Mouse (Mus musculus) inflammation-experienced regulatory T-cells, adult 16 weeks (primary cell): ENCODE data around the gene Ttc4. TPM values are rescaled to one million over a fixed set of nuclear protein-coding genes. Genes with fewer than 3 reads are reported as not detected.

Experiments used
- polyA plus RNA-seq: library from polyadenylated mRNA; unstranded; fragments of 100-300 nt; shearing (Covaris generic); gene quantifications from one replicate; pipeline ENCODE4 v1.2.1, GENCODE M21; 2017

The Ttc4 gene
- 86.3 TPM for polyA plus RNA-seq

GRCm38 (mm10) chr4:106678442-106679118 is at the start of gene Ttc4:
Ttc4 (minus strand) TSS chr4:106678944.

GRCm38 (mm10) chr4:106650833-106651527 is 27.8 kb downstream of the Ttc4 start, which contains the start of gene Pars2:
Pars2 (plus strand) TSS chr4:106651069.

GRCm38 (mm10) chr4:106622030-106622493 is 56.7 kb downstream of the Ttc4 start, which contains the start of gene Ttc22:
Ttc22 (plus strand) TSS chr4:106622432.

GRCm38 (mm10) chr4:106617056-106617455 is 61.7 kb downstream of the Ttc4 start, which contains the start of gene Lexm:
Lexm (minus strand) TSS chr4:106617241.

Other genes with a start within 250 kb of the Ttc4 start
- gene Pcsk9, start 214.6 kb downstream of the Ttc4 start, polyA plus RNA-seq: not detected
- gene Bsnd, start 186.7 kb downstream of the Ttc4 start, polyA plus RNA-seq: not detected
- gene Dhcr24, start 117.9 kb downstream of the Ttc4 start, polyA plus RNA-seq: 1.1 TPM
- not detected for gene Lexm, start 61.7 kb downstream of the Ttc4 start, polyA plus RNA-seq
- not detected for gene Ttc22, start 56.5 kb downstream of the Ttc4 start, polyA plus RNA-seq
- 15.3 TPM for gene Pars2, start 27.9 kb downstream of the Ttc4 start, polyA plus RNA-seq
- 0.13 TPM for gene Mroh7, start 52.0 kb upstream of the Ttc4 start, polyA plus RNA-seq
- gene Fam151a, start 54.9 kb upstream of the Ttc4 start, polyA plus RNA-seq: not detected
- 25.1 TPM for gene Acot11, start 126.1 kb upstream of the Ttc4 start, polyA plus RNA-seq
- 23.0 TPM for gene Ssbp3, start 231.8 kb upstream of the Ttc4 start, polyA plus RNA-seq